Mouse (Mus musculus) bone marrow macrophage, adult 2 months (primary cell): ENCODE measurements around the gene Npy. TPM values are rescaled to one million over a fixed set of nuclear protein-coding genes. Genes with fewer than 3 reads are reported as not detected.
A peak's percentile ranks its signal among the peaks of the same experiment; 100 is the strongest.

Source experiments
- H3K27ac ChIP-seq: 2 replicates; pipeline ENCODE4 v1.5.1; 2012; ENCODE audit warnings: low read depth, low read length; ENCODE audit not compliant: insufficient read depth
- H3K4me1 ChIP-seq: 2 replicates; pipeline ENCODE4 v1.6.1; 2012; ENCODE audit warnings: low read length; ENCODE audit not compliant: control insufficient read depth, insufficient read depth
- H3K4me3 ChIP-seq: 2 replicates; pipeline ENCODE4 v1.5.1; 2012; ENCODE audit warnings: mild to moderate bottlenecking, low read length, moderate library complexity; ENCODE audit not compliant: insufficient read depth
- CTCF ChIP-seq: IDR thresholded peaks from 2 replicates; pipeline ENCODE4 v1.5.1; 2012; ENCODE audit warnings: low read depth, mild to moderate bottlenecking, low read length, moderate library complexity
- POLR2A ChIP-seq: IDR thresholded peaks from 2 replicates; pipeline ENCODE4 v1.6.1; 2012; ENCODE audit warnings: mild to moderate bottlenecking, low read depth, low read length, borderline replicate concordance
- polyA plus RNA-seq: library from polyadenylated mRNA; stranded (reverse); fragments of >200 nt; gene quantifications from 2 replicates; pipeline ENCODE4 v1.2.4, GENCODE M21; 2012; ENCODE audit not compliant: missing spikeins, insufficient read depth, insufficient read length

Npy gene
- polyA plus RNA-seq, 1 experiment = 40.9 TPM

GRCm38 (mm10) chr6:49817183-49817582 is 5.3 kb upstream of the Npy start:
- TF ChIP-seq POLR2A = no peak
- TF ChIP-seq CTCF = no peak
- Histone ChIP-seq H3K4me3 (no peak overlapping the region), H3K4me1 (no peaks in the 10 kb centered on the region; the same call in 1 of the 2 replicates), H3K27ac (no peak overlapping the region)

- Histone ChIP-seq H3K4me3 (no peak overlapping the region), H3K4me1 (no peaks in the 10 kb centered on the region; the same call in 1 of the 2 replicates), H3K27ac (no peak overlapping the region)
- TF ChIP-seq POLR2A = no peak
- TF ChIP-seq CTCF = no peak
Observed at GRCm38 (mm10) chr6:49817625-49818024, 4.9 kb upstream of the Npy start.

GRCm38 (mm10) chr6:49822871-49823230 is 341 bp downstream of the Npy start:
- Histone ChIP-seq H3K4me3 (peak overlapping the region; percentile 69), H3K4me1 (no peaks in the 10 kb centered on the region; the same call in 1 of the 2 replicates), H3K27ac (no peak overlapping the region)
- TF ChIP-seq POLR2A = no peak
- no peak for TF ChIP-seq CTCF

GRCm38 (mm10) chr6:49823371-49823770 is 861 bp downstream of the Npy start:
- Histone ChIP-seq H3K27ac (no peak overlapping the region), H3K4me1 (no peaks in the 10 kb centered on the region; the same call in 1 of the 2 replicates), H3K4me3 (no peak overlapping the region)
- TF ChIP-seq CTCF (no peak), POLR2A (no peak)

- H3K27ac ChIP-seq = no peak overlapping the region
- no peaks in the 10 kb centered on the region; the same call in none of the 2 replicates for H3K4me1 ChIP-seq
- no peak for TF ChIP-seq POLR2A
- TF ChIP-seq CTCF = no peak
- H3K4me3 ChIP-seq = no peak overlapping the region
Observed at GRCm38 (mm10) chr6:49823821-49824220, 1.3 kb downstream of the Npy start.

- H3K27ac ChIP-seq = peak overlapping the region; percentile 7; the same call in 1 of the 2 replicates
- no peak overlapping the region for H3K4me3 ChIP-seq
- no peak for TF ChIP-seq CTCF
- no peak for TF ChIP-seq POLR2A
- peaks cover 16% of the 10 kb centered on the region for H3K4me1 ChIP-seq
Observed at GRCm38 (mm10) chr6:49831579-49831978, 9.1 kb downstream of the Npy start.

GRCm38 (mm10) chr6:49856830-49857229 is 34.3 kb downstream of the Npy start:
- no peak overlapping the region for H3K27ac ChIP-seq
- H3K4me1 ChIP-seq = peaks cover 5% of the 10 kb centered on the region
- H3K4me3 ChIP-seq = no peak overlapping the region
- TF ChIP-seq POLR2A (no peak), CTCF (no peak)

GRCm38 (mm10) chr6:49867571-49867970 is 45.1 kb downstream of the Npy start:
- Histone ChIP-seq H3K4me3 (no peak overlapping the region), H3K4me1 (no peaks in the 10 kb centered on the region)

GRCm38 (mm10) chr6:49871071-49871470 is 48.6 kb downstream of the Npy start:
- H3K4me3 ChIP-seq = no peak overlapping the region
- no peak for TF ChIP-seq POLR2A
- no peaks in the 10 kb centered on the region for H3K4me1 ChIP-seq
- H3K27ac ChIP-seq = no peak overlapping the region

More at GRCm38 (mm10) chr6:49867571-49867970, 45.1 kb downstream of the Npy start:
- TF ChIP-seq CTCF (no peak), POLR2A (no peak)
- no peak overlapping the region for H3K27ac ChIP-seq

GRCm38 (mm10) chr6:49873556-49873955 is 51.0 kb downstream of the Npy start:
- TF ChIP-seq CTCF = no peak
- Histone ChIP-seq H3K27ac (no peak overlapping the region), H3K4me3 (no peak overlapping the region)

GRCm38 (mm10) chr6:49875160-49875559 is 52.6 kb downstream of the Npy start:
- Histone ChIP-seq H3K4me3 (no peak overlapping the region), H3K27ac (no peak overlapping the region), H3K4me1 (no peaks in the 10 kb centered on the region)
- TF ChIP-seq POLR2A = no peak
- TF ChIP-seq CTCF = no peak

More at GRCm38 (mm10) chr6:49873556-49873955, 51.0 kb downstream of the Npy start:
- H3K4me1 ChIP-seq = no peaks in the 10 kb centered on the region
